Mouse (Mus musculus) heart, postnatal 36 days (tissue): Measurements from ENCODE around the gene Lnx2. TPM values are rescaled to one million over a fixed set of nuclear protein-coding genes. Genes with fewer than 3 reads are reported as not detected.

Experiments used
- DNase-seq, 2 experiments: peaks; one replicate each; pipeline ENCODE4 v3.0.0; 2021 to 2022
- intact Hi-C: fragments of 180-260 bp; cut with DNase I; formaldehyde crosslinking; loops from one replicate; pipeline ENCODE4 v1.15.1; 2025
- total RNA-seq, 2 experiments: library from RNA; stranded (reverse); gene quantifications; 2 replicates each; pipeline ENCODE4 v1.2.3; 2021

The Lnx2 gene
- total RNA-seq, 2 experiments from 2014 or later = 10.0 to 10.8 TPM

GRCm38 (mm10) chr5:147078110-147078900 lies 1.9 kb upstream of the Lnx2 start:
- intact Hi-C loops = loop anchor here (5.0 to 10.0 kb wide), 2 partner anchors 131 to 234 kb away; partner anchors contain the start of genes Gtf3a and Rasl11a
- no peak for DNase-seq

GRCm38 (mm10) chr5:147077305-147078034 lies 1.1 kb upstream of the Lnx2 start:
- intact Hi-C loops = loop anchor here (2.0 to 10.0 kb wide), 3 partner anchors 41 to 233 kb away; partner anchors contain the start of genes Gtf3a and Rasl11a
- peak; percentile 93 to 95 for DNase-seq

DNA sequence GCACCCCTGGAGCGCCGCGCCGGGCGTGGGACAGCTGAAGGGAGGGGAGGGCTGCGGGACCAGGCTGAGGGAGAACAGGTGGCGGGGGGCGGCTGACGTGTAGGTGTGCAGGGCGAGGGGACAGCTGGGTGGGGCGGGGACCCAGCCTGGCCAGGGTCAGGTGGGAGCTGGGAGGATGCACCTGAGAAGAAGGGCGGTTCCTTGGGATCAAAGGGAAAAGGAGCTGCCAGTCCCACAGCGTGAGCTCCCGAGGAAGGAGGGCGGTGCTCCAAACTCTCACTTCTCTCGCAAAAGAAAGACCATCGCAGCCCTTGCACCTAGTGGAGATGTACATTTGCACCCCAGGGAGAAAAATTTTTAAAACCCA lies 396 bp upstream of the Lnx2 start, which contains the start of gene Polr1d:
Gene Polr1d, plus strand, starts transcription at position 252 of the 367 bp plus-strand sequence.
- intact Hi-C loops = loop anchor here (2.0 to 10.0 kb wide), 3 partner anchors 40 to 232 kb away; partner anchors contain the start of genes Gtf3a and Rasl11a
- DNase-seq = no peak

DNA sequence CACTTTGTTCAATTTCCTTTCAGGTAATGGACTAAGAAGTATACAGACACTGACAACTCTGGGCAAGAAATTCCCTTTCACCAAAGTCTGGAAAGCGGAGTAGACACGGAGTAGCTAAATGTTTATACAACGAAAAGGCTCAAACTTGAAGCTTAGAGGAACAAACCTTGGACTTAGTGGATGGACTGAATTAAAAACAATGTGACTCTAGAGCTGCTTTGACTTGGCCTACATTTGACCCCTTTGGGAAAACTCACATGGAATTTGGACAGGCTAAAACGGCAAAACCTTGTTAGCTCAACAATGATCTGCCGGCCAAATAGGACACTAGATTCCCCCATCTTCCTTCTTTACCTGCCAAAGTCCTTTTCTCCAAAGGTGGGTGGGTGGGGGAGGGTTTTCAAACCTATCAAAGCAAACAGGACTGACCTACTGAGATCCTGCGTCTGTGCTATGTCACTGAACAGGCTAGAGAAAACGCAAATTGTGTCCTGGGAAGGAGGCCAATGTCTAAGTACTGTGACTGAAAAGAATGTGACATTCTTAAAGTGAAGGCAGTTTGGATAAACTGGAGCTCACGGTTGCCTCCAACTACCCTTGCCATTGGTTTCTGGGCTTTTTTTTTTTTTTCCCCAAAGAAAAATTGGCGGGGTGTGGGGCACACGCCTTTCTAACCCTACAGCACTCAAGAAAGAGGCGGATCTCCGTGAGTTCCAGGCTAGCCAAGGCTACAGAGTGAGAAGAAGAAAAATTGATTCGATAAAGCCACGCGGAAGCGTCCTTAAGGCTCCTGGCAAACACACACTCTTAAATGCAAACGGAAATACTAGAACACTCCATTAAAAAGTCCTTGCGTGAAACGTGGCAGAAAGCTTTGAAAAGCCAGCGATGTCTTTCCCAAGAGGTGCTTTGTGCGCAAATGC lies 1.0 kb downstream of the Lnx2 start:
- peak in 1 of 2 experiments; percentile 51 for DNase-seq
- intact Hi-C loops = loop anchor here (2.0 to 10.0 kb wide), 4 partner anchors 19 to 231 kb away; partner anchors contain the start of genes Gtf3a and Rasl11a

DNA sequence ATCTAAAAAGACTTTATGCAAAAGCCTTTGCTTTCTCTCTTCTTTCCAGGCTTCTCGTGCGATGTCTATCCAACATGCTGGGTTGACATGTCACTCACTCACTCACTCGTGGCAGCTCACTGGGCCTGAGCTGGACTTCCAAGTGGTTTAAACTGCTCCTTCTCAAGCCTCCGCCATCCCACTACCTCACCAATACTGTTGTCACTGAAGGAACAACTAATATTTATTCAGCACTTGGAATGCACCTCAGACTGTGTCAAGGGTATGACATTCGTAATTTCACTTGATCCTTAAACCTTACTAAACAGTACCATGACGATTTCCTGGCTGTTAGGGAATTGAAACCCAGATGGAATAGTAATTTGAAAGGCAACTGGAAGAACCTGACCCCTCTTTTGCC lies 2.6 kb downstream of the Lnx2 start:
- intact Hi-C loops = loop anchor here (2.0 to 10.0 kb wide), 2 partner anchors 17 to 229 kb away; partner anchors contain the start of gene Rasl11a
- DNase-seq = no peak

GRCm38 (mm10) chr5:147071886-147072285 lies 4.5 kb downstream of the Lnx2 start:
- no peak for DNase-seq
- intact Hi-C loops = loop anchor here (10.0 kb wide), 1 partner anchor 227 kb away; the partner anchor contains the start of gene Rasl11a

DNA sequence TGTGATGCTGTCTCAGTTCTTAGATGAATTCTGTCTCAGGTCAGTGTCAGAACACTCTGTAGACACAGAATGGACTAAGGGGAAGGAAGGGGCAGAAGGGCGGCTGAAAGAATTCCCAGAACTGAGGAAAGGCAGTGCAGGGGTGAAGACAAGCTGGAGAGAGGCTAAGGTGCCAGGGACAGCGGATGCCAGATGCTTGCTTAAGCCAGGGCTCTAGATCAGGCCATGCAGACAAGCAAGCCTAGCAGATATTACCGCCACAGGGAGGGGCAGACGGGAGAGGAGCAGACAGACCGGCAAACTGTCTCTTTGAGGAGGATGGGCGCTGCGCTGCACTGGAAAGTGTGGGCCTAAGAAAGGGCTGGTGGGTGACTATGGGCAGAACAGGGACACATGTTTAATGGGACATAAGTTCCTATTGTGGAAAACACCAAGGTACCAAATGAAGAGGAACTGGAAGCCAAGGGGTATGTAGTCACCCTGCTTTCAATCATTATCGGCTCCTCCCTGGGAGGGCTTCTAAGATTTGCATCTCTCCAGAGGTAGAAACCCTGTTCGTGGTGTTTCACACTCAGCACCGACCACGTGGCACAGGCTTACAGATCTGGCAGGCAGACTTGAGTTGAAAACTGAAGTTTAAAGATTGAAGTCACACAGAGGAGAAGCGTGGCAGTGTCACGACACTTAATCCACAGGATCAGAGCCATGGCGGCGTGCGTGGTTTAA lies 5.4 kb downstream of the Lnx2 start:
- intact Hi-C loops = loop anchor here (10.0 kb wide), 1 partner anchor 226 kb away; the partner anchor contains the start of gene Rasl11a
- DNase-seq = no peak

DNA sequence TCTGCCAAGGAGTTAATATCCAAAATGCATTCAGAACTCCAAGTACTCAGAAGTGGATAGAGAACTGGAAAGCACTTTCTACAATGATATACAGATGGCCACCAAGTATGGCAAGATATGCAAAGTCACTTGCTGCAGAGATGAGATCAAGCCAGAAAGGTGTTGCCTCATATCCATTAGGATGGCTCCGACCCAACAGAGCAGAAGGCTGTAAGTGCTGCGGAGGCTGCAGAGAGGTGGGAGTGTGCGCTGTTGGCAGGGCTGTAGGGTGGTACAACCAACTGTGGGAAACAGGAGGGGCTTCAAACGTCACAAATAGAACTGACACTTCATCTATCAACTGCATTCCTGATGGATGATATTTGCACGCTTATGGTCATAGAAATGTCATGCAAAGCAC lies 7.5 kb downstream of the Lnx2 start:
- DNase-seq = no peak
- intact Hi-C loops = no loop called here

- no peak for DNase-seq
- intact Hi-C loops = no loop called here
Observed at GRCm38 (mm10) chr5:147066965-147067364, 9.4 kb downstream of the Lnx2 start.

DNA sequence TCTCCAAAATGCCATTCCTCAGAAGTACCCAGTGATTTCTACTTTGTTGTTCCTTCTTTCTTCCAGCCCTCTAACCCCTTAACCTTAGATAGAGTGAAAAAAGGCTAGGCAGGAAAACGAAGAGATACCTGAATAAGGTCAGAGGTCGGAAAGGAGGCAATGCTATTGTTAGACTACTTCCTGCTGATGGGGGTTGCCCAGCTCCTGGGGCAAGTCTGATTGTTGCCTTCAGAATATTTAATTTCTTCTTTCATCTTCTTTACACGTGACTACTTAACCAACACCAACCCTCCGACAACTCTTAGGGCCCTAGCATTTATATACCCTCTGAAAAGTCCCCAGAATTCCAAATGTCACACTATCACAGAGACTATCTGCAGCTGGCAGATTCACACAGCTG lies 10.3 kb downstream of the Lnx2 start:
- DNase-seq = no peak

DNA sequence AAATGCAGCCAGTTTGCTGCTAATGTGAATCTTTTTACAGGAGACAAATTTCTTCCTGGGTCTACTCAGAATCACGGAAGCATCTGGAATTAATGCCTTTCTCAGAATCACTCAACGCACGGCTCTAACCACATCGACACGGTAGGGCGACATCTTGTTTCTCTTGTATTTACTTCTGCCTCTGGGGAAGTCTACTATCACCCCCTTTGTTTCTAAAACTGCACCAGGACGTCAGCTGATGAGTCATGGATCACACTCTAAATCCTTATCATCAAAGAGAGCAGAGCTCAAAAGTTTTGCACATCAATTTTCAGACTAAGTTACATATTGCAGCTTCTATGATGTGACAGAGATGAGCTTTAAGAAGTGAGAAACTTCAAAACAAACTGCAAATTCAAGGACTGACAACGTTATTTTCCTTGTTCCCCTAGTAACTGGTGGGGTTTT lies 13.1 kb downstream of the Lnx2 start:
- no peak for DNase-seq
- intact Hi-C loops = no loop called here

More for the DNA sequence above, 10.3 kb downstream of the Lnx2 start:
- intact Hi-C loops = no loop called here

DNA sequence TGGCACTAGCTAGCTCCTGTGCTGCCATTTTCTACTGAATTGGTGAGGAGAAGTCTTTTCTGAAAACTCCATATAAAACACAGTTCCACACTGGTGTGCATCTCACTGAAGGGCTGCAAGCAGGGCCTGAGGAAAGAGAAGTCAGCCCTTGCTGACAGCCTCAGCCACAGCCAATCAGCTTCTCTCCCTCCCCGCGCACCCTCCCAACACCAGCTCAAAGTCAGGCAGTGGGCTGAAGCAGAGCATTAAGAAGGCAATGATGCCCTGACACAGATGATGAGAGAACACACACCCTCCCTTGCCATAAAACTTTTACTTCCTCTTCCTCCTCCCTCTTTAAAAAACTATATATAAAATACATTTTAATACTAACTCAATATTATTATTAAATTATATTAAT lies 16.4 kb downstream of the Lnx2 start:
- intact Hi-C loops = no loop called here
- no peak for DNase-seq

GRCm38 (mm10) chr5:147059319-147059718 lies 17.1 kb downstream of the Lnx2 start:
- intact Hi-C loops = no loop called here
- no peak for DNase-seq

DNA sequence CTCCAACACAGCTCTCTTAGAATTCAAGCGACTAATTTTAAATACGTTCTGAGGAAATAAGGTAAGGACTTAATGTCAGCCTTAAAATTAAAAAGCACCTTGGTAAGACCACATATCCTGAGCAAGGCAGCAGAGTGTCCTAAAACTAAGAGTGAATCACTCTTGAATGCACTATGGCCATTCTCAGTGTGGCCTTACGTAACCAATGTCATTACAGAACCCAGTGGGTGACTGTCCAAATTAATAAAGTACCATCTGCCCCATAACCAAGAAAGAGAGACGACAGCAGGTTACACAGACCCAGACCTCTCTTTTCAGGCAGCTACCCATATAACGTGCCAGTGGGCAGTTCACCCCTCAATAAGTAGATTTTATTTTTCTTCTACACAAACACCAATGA lies 17.7 kb downstream of the Lnx2 start:
- intact Hi-C loops = no loop called here
- DNase-seq = no peak

- intact Hi-C loops = loop anchor here (2.0 kb wide), 1 partner anchor 17 kb away; no protein-coding TSS in a partner anchor
- DNase-seq = no peak
Observed at GRCm38 (mm10) chr5:147057626-147058414, 18.6 kb downstream of the Lnx2 start.

- no peak for DNase-seq
- intact Hi-C loops = loop anchor here (2.0 kb wide), 1 partner anchor 18 kb away; no protein-coding TSS in a partner anchor
Observed at GRCm38 (mm10) chr5:147056712-147057290, 19.6 kb downstream of the Lnx2 start.

DNA sequence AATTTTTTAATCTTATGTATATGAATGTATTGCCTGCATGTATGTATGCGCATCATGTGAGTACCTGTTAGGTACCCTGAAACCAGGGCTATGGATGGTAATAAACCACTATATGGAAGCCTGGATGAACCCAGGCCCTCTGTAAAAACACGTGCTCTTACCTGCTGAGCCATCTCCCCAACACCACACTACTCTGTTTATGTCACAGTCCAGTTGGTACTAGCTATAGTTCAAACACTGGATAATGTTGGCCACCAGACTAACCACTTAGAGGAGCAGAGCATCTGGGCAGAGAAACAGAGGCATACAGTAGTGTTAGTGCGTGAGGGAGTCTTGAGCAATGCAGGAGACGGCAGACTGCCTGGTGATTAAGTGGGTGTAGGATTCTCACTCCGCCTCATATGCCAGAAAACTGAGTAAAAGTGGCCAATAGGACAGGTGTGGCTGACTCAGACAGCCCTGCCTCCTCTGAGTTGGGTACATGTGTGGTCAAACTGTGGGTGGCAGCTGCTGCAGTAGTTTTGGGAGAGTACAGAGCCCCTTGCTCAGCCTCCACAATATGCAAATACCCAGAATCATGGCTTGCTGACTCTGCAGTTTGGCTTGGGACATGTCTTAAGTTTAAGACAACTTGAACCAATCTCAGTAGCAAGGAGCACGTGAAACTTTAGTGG lies 20.7 kb downstream of the Lnx2 start:
- no peak for DNase-seq
- intact Hi-C loops = loop anchor here (2.0 kb wide), 1 partner anchor 19 kb away; no protein-coding TSS in a partner anchor
